Mouse (Mus musculus): ENCODE results near the gene Gm16253. TPM values are rescaled to one million over a fixed set of nuclear protein-coding genes. Genes with fewer than 3 reads are reported as not detected.
A peak's percentile ranks its signal among the peaks of the same experiment; 100 is the strongest.

The Gm16253 gene
- polyA plus RNA-seq, 1 experiment from 2014 or later: 1.3 TPM

- Histone ChIP-seq H3K4me1 (ENCODE audit: control insufficient read depth, insufficient read depth, low read length) (peaks cover 25% of the 10 kb centered on the region), H3K9me3 (replicated peaks; ENCODE audit: control insufficient read depth, low read length) (no peaks in the 10 kb centered on the region), H3K9ac (ENCODE audit: low read length) (peak overlapping the region; percentile 82), H3K4me3 (ENCODE audit: low read length) (peak overlapping the region; percentile 69), H3K27me3 (ENCODE audit: control insufficient read depth, insufficient read depth, low read length) (peaks cover 2% of the 10 kb centered on the region; the same call in 1 of the 2 replicates), H3K27ac (ENCODE audit: low read length) (peak overlapping the region; percentile 81), H3K4me2 (ENCODE audit: low read depth, low read length) (peak overlapping the region; percentile 84), H3K36me3 (ENCODE audit: control insufficient read depth, insufficient read depth) (no peaks in the 10 kb centered on the region)
- ATAC-seq (replicated peaks; ENCODE audit: extremely low read depth, insufficient read depth, low FRiP score): no peak
- under 1% methylated on average over 10 of the region's 10 CpGs for whole genome bisulfite sequencing
Observed at GRCm38 (mm10) chr3:96593374-96593773, 16.6 kb downstream of the Gm16253 start.

GRCm38 (mm10) chr3:96593790-96594560 is 17.2 kb downstream of the Gm16253 start, which contains the start of gene Polr3gl:
TSS of gene Polr3gl (minus strand) at chr3:96594181.
- Histone ChIP-seq H3K9me3 (replicated peaks; ENCODE audit: control insufficient read depth, low read length) (no peaks in the 10 kb centered on the region), H3K27ac (ENCODE audit: low read length) (peak within 1 kb of the TSS; percentile 81), H3K4me3 (ENCODE audit: low read length) (peak within 1 kb of the TSS; percentile 69), H3K9ac (ENCODE audit: low read length) (peak within 1 kb of the TSS; percentile 82), H3K36me3 (ENCODE audit: control insufficient read depth, insufficient read depth) (no peaks in the 10 kb centered on the region), H3K4me2 (ENCODE audit: low read depth, low read length) (peak within 1 kb of the TSS; percentile 84), H3K27me3 (ENCODE audit: control insufficient read depth, insufficient read depth, low read length) (peaks cover 2% of the 10 kb centered on the region; the same call in 1 of the 2 replicates), H3K4me1 (ENCODE audit: control insufficient read depth, insufficient read depth, low read length) (peaks cover 28% of the 10 kb centered on the region)
- WGBS: under 1% methylated on average over 38 of the region's 38 CpGs
- peak; percentile 83 for ATAC-seq (replicated peaks; ENCODE audit: extremely low read depth, insufficient read depth, low FRiP score)

GRCm38 (mm10) chr3:96594851-96595250 is 18.1 kb downstream of the Gm16253 start:
- 84% methylated on average over 5 of the region's 5 CpGs for WGBS
- Histone ChIP-seq H3K27ac (ENCODE audit: low read length) (no peak overlapping the region), H3K9ac (ENCODE audit: low read length) (no peak overlapping the region), H3K4me2 (ENCODE audit: low read depth, low read length) (no peak overlapping the region), H3K27me3 (ENCODE audit: control insufficient read depth, insufficient read depth, low read length) (peaks cover 2% of the 10 kb centered on the region; the same call in 1 of the 2 replicates), H3K36me3 (ENCODE audit: control insufficient read depth, insufficient read depth) (no peaks in the 10 kb centered on the region), H3K4me1 (ENCODE audit: control insufficient read depth, insufficient read depth, low read length) (peaks cover 28% of the 10 kb centered on the region), H3K9me3 (replicated peaks; ENCODE audit: control insufficient read depth, low read length) (no peaks in the 10 kb centered on the region), H3K4me3 (ENCODE audit: low read length) (no peak overlapping the region)
- ATAC-seq (replicated peaks; ENCODE audit: extremely low read depth, insufficient read depth, low FRiP score): no peak

GRCm38 (mm10) chr3:96595661-96596060 is 18.9 kb downstream of the Gm16253 start:
- H3K27me3 ChIP-seq (ENCODE audit: control insufficient read depth, insufficient read depth, low read length): peaks cover 2% of the 10 kb centered on the region; the same call in 1 of the 2 replicates
- ATAC-seq (replicated peaks; ENCODE audit: extremely low read depth, insufficient read depth, low FRiP score): no peak
- peak overlapping the region; percentile 82 for H3K27ac ChIP-seq (ENCODE audit: low read length)
- peaks cover 34% of the 10 kb centered on the region for H3K4me1 ChIP-seq (ENCODE audit: control insufficient read depth, insufficient read depth, low read length)
- H3K4me2 ChIP-seq (ENCODE audit: low read depth, low read length): peak overlapping the region; percentile 85
- H3K4me3 ChIP-seq (ENCODE audit: low read length): peak overlapping the region; percentile 69
- peak overlapping the region; percentile 81 for H3K9ac ChIP-seq (ENCODE audit: low read length)
- H3K36me3 ChIP-seq (ENCODE audit: control insufficient read depth, insufficient read depth): no peaks in the 10 kb centered on the region
- WGBS: 31% methylated on average over 6 of the region's 6 CpGs
- H3K9me3 ChIP-seq (replicated peaks; ENCODE audit: control insufficient read depth, low read length): no peaks in the 10 kb centered on the region

GRCm38 (mm10) chr3:96596228-96596707 is 19.5 kb downstream of the Gm16253 start, which contains the start of gene Ankrd34a:
TSS of gene Ankrd34a (plus strand) at chr3:96596636.
- Histone ChIP-seq H3K36me3 (ENCODE audit: control insufficient read depth, insufficient read depth) (no peaks in the 10 kb centered on the region), H3K27me3 (ENCODE audit: control insufficient read depth, insufficient read depth, low read length) (peaks cover 2% of the 10 kb centered on the region; the same call in 1 of the 2 replicates), H3K9ac (ENCODE audit: low read length) (peak within 1 kb of the TSS; percentile 81), H3K27ac (ENCODE audit: low read length) (peak within 1 kb of the TSS; percentile 82), H3K4me3 (ENCODE audit: low read length) (peak within 1 kb of the TSS; percentile 69), H3K4me1 (ENCODE audit: control insufficient read depth, insufficient read depth, low read length) (peaks cover 34% of the 10 kb centered on the region), H3K4me2 (ENCODE audit: low read depth, low read length) (peak within 1 kb of the TSS; percentile 85), H3K9me3 (replicated peaks; ENCODE audit: control insufficient read depth, low read length) (no peaks in the 10 kb centered on the region)
- peak; percentile 11; the same call in 1 of the 2 replicates for ATAC-seq (replicated peaks; ENCODE audit: extremely low read depth, insufficient read depth, low FRiP score)
- WGBS: 1% methylated on average over 20 of the region's 23 CpGs

- Histone ChIP-seq H3K4me2 (ENCODE audit: low read depth, low read length) (peak overlapping the region; percentile 85), H3K36me3 (ENCODE audit: control insufficient read depth, insufficient read depth) (no peaks in the 10 kb centered on the region), H3K27ac (ENCODE audit: low read length) (peak overlapping the region; percentile 61), H3K27me3 (ENCODE audit: control insufficient read depth, insufficient read depth, low read length) (peaks cover 2% of the 10 kb centered on the region; the same call in 1 of the 2 replicates), H3K9me3 (replicated peaks; ENCODE audit: control insufficient read depth, low read length) (no peaks in the 10 kb centered on the region), H3K9ac (ENCODE audit: low read length) (peak overlapping the region; percentile 81), H3K4me1 (ENCODE audit: control insufficient read depth, insufficient read depth, low read length) (peaks cover 34% of the 10 kb centered on the region), H3K4me3 (ENCODE audit: low read length) (peak overlapping the region; percentile 69)
- WGBS: 1% methylated on average over 9 of the region's 12 CpGs
- no peak for ATAC-seq (replicated peaks; ENCODE audit: extremely low read depth, insufficient read depth, low FRiP score)
Observed at GRCm38 (mm10) chr3:96596855-96597254, 20.1 kb downstream of the Gm16253 start.

GRCm38 (mm10) chr3:96597435-96597891 is 20.7 kb downstream of the Gm16253 start:
- H3K27me3 ChIP-seq (ENCODE audit: control insufficient read depth, insufficient read depth, low read length): peaks cover 2% of the 10 kb centered on the region; the same call in 1 of the 2 replicates
- H3K4me2 ChIP-seq (ENCODE audit: low read depth, low read length): peak overlapping the region; percentile 85
- no peaks in the 10 kb centered on the region for H3K36me3 ChIP-seq (ENCODE audit: control insufficient read depth, insufficient read depth)
- peak overlapping the region; percentile 61 for H3K27ac ChIP-seq (ENCODE audit: low read length)
- WGBS: under 1% methylated on average over 40 of the region's 40 CpGs
- peaks cover 40% of the 10 kb centered on the region for H3K4me1 ChIP-seq (ENCODE audit: control insufficient read depth, insufficient read depth, low read length)
- no peak for ATAC-seq (replicated peaks; ENCODE audit: extremely low read depth, insufficient read depth, low FRiP score)
- peak overlapping the region; percentile 81 for H3K9ac ChIP-seq (ENCODE audit: low read length)
- peak overlapping the region; percentile 69 for H3K4me3 ChIP-seq (ENCODE audit: low read length)
- H3K9me3 ChIP-seq (replicated peaks; ENCODE audit: control insufficient read depth, low read length): no peaks in the 10 kb centered on the region

- Histone ChIP-seq H3K27ac (ENCODE audit: low read length) (peak overlapping the region; percentile 61), H3K4me3 (ENCODE audit: low read length) (peak overlapping the region; percentile 69), H3K4me1 (ENCODE audit: control insufficient read depth, insufficient read depth, low read length) (peaks cover 41% of the 10 kb centered on the region), H3K9me3 (replicated peaks; ENCODE audit: control insufficient read depth, low read length) (no peaks in the 10 kb centered on the region), H3K36me3 (ENCODE audit: control insufficient read depth, insufficient read depth) (no peaks in the 10 kb centered on the region), H3K9ac (ENCODE audit: low read length) (peak overlapping the region; percentile 81), H3K4me2 (ENCODE audit: low read depth, low read length) (peak overlapping the region; percentile 85), H3K27me3 (ENCODE audit: control insufficient read depth, insufficient read depth, low read length) (peaks cover 2% of the 10 kb centered on the region; the same call in 1 of the 2 replicates)
- no peak for ATAC-seq (replicated peaks; ENCODE audit: extremely low read depth, insufficient read depth, low FRiP score)
- WGBS: 6% methylated on average over 54 of the region's 54 CpGs
Observed at GRCm38 (mm10) chr3:96598156-96599068, 21.6 kb downstream of the Gm16253 start.
